In genomic region chr15:102331610-102332015, GRCm38 (mm10) we compare ENCODE assay signal across 8 mouse cellular contexts. TPM values are rescaled to one million over a fixed set of nuclear protein-coding genes. Genes with fewer than 3 reads are reported as not detected.
DNase-seq lines count a peak whose midpoint lies in the region; ATAC-seq and TF ChIP-seq lines count a peak whose summit lies in the region.

TSS of gene Myg1 (plus strand) at chr15:102331709.

- ATAC-seq in Patski, result peak; percentile 76
- peak; percentile 96 for ATAC-seq in hindbrain, embryonic 11.5 days (ENCODE audit: low FRiP score)

- no peaks in the 10 kb centered on the region for H3K9me3 ChIP-seq in hindbrain, embryonic 11.5 days (ENCODE audit: control insufficient read depth, low read length)

- WGBS in hindbrain, embryonic 11.5 days, result 1% methylated on average over 30 of the region's 30 CpGs

- POLR2A ChIA-PET in Patski (lab: Charles Lee), result interaction anchor here (0.9 to 1.4 kb wide), 2 partner anchors 9 to 16 kb away, joined by 3 to 7 read pairs; no protein-coding TSS in a partner anchor

- H3K36me3 ChIP-seq in hindbrain, embryonic 11.5 days (ENCODE audit: control insufficient read depth, insufficient read depth, low read length), result no peaks in the 10 kb centered on the region

- no peak for TF ChIP-seq CTCF in Patski (IDR thresholded peaks at IDR 0.05)

- no peaks in the 10 kb centered on the region for H3K27me3 ChIP-seq in Patski
- H3K27me3 ChIP-seq in hindbrain, embryonic 11.5 days (ENCODE audit: control insufficient read depth, insufficient read depth, low read length), result no peaks in the 10 kb centered on the region

- peaks cover 6% of the 10 kb centered on the region for H3K4me1 ChIP-seq in hindbrain, embryonic 11.5 days (replicated peaks; ENCODE audit: control insufficient read depth, insufficient read depth, low read length)

- no peak for DNase-seq in Patski (ENCODE audit: low read depth, low spot score)
- DNase-seq in cerebellum, postnatal 10 days, result peak; percentile 88 to 89
- peak; percentile 69 to 79 for DNase-seq in frontal cortex, postnatal 10 days (ENCODE audit: low spot score in 2 of 2)
- peak; percentile 92 for DNase-seq in hindbrain, embryonic 11.5 days (ENCODE audit: low spot score)
- peak; percentile 62 to 73 for DNase-seq in layer of hippocampus, postnatal 25 days (ENCODE audit: extremely low spot score in 1 of 2, low spot score in 1 of 2)
- DNase-seq in lung, postnatal 14 days, result peak; percentile 84
- DNase-seq in ovary, postnatal 36 days (ENCODE audit: low spot score), result peak; percentile 78
- peak; percentile 89 for DNase-seq in thymus, postnatal 14 days

- H3K4me3 ChIP-seq in hindbrain, embryonic 11.5 days (ENCODE audit: low read depth, low read length), result peak within 1 kb of the TSS; percentile 81

- CTCF ChIA-PET in Patski (lab: Charles Lee), result no interaction called here

- in situ Hi-C loops in Patski (cut with MboI; ENCODE audit: low pct_unique_long_range_greater_than_20kb), result no loop called here

- peak within 1 kb of the TSS; percentile 72 for H3K4me2 ChIP-seq in hindbrain, embryonic 11.5 days (replicated peaks; ENCODE audit: low read depth, low read length)

- no peak within 1 kb of the TSS for H3K27ac ChIP-seq in hindbrain, embryonic 11.5 days (ENCODE audit: low read depth, low read length)

- peak within 1 kb of the TSS; percentile 69 for H3K9ac ChIP-seq in hindbrain, embryonic 11.5 days (ENCODE audit: low read depth, low read length)

RNA-seq across cellular contexts. Expression of gene Myg1, which starts in this region (rescaled TPM):
- 87.1 TPM for polyA plus RNA-seq in Patski (2021)
- polyA plus RNA-seq in hindbrain, embryonic 11.5 days (2014; fragmentation: Nextera tagmentation; extraction: Ambion mirVana), result 104 TPM in 2 replicates
- 10 to 100 TPM; 63.0 to 66.1 TPM for total RNA-seq in layer of hippocampus, postnatal 25 days (2021)
